Mouse (Mus musculus) heart, embryonic 12.5 days (tissue): ENCODE data around the gene Pf4. TPM values are rescaled to one million over a fixed set of nuclear protein-coding genes. Genes with fewer than 3 reads are reported as not detected.

ENCODE experiments used
- microRNA-seq: library from miRNA; unstranded; fragments of <30 nt; microRNA quantifications from one replicate; pipeline ENCODE4, GENCODE M21; 2017
- polyA plus RNA-seq: library from polyadenylated mRNA; unstranded; fragments of >200 nt; fragmentation: Nextera tagmentation; extraction: Ambion mirVana; gene quantifications from 2 replicates; pipeline ENCODE4 v1.2.1, GENCODE M21; 2016

The Pf4 gene
- polyA plus RNA-seq, 1 experiment from 2014 or later, result 75.1 TPM

Small RNAs within 50 kb of the gene (microRNA-seq; reads per million reads assigned to microRNA genes)
- not detected for gene Gm24322

Other genes starting within 250 kb of the Pf4 start
- not detected in 2 replicates for gene 5830473C10Rik, start 211.3 kb upstream of the Pf4 start, polyA plus RNA-seq
- 0.35 and 0.52 TPM in 2 replicates for gene Rassf6, start 131.8 kb upstream of the Pf4 start, polyA plus RNA-seq
- not detected in 2 replicates for gene Cxcl5, start 13.1 kb upstream of the Pf4 start, polyA plus RNA-seq
- gene Ppbp, start 3.9 kb upstream of the Pf4 start, polyA plus RNA-seq, result 13.4 and 20.7 TPM in 2 replicates
- not detected in 2 replicates for gene Cxcl3, start 13.7 kb downstream of the Pf4 start, polyA plus RNA-seq
- gene Cxcl15, start 22.1 kb downstream of the Pf4 start, polyA plus RNA-seq, result not detected in 2 replicates
- gene Cxcl1, start 118.8 kb downstream of the Pf4 start, polyA plus RNA-seq, result 0.15 TPM in 1 of 2 replicates, not detected in the other
- gene Cxcl2, start 131.4 kb downstream of the Pf4 start, polyA plus RNA-seq, result not detected in 2 replicates
- gene Mthfd2l, start 158.7 kb downstream of the Pf4 start, polyA plus RNA-seq, result 35.1 and 38.0 TPM in 2 replicates